Mouse (Mus musculus): ENCODE results near the gene Gm21900. TPM values are rescaled to one million over a fixed set of nuclear protein-coding genes. Genes with fewer than 3 reads are reported as not detected.
"Not testable (repeated sequence)": the region's sequence is repeated elsewhere in the genome, so short reads cannot be mapped to it uniquely, and the experiment has no call there.

Gene Gm21900
- polyA plus RNA-seq (2016; fragmentation: Nextera tagmentation; extraction: Ambion mirVana): not detected in 2 replicates

DNA sequence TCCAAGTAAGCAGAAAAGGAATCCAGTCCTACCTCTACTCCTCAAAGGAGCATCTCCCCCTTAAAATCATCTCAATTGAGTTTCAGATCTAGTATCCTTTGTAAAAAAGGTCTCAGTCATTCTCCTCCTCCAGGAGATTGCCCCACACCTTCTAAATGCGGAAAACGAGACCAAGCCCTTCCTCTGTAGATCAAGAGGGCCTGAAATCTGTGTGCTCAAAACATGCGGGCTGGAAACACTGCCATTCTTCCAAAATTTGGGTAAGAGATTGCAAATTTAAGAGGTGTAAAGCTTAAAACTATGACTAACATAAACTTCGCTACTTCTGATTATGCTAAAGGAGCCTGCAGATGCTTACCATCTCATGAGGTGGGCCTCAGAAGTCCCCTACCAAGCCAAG is at the start of gene Gm21900:
Gene Gm21900 (plus strand): TSS at position 301 of the 400 bp plus-strand sequence.
- not testable (repeated sequence) for ATAC-seq (ENCODE audit: low FRiP score); H3K4me1 ChIP-seq; H3K4me3 ChIP-seq; H3K36me3 ChIP-seq; H3K4me2 ChIP-seq (replicated peaks); H3K9me3 ChIP-seq (replicated peaks); H3K27ac ChIP-seq; H3K27me3 ChIP-seq; H3K9ac ChIP-seq
- 81% methylated on average over 4 of the region's 4 CpGs for WGBS

DNA sequence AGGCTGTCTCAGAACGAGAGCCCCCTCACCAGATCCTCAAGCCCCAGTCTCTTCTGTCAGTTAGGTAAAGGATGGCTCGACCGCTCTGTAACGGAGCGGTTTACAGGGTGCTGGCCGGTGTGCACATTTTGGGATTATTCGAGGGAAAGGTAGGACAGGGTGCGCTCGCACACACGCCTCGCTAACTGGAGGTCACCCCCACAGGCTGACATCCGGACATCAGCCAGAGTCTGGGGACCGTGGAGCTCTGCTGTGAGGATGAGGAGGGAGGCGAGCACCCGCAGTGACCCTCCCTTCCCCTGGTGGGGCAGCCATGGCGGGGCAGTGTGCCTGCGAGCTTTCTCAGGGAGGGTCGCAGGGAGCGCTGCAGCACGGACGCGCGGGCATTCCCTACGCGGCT is 27.4 kb downstream of the Gm21900 start:
- 0% methylated on average over 2 of the region's 25 CpGs for WGBS
- not testable (repeated sequence) for H3K27ac ChIP-seq; H3K27me3 ChIP-seq; H3K4me3 ChIP-seq; H3K36me3 ChIP-seq; H3K9ac ChIP-seq; ATAC-seq (ENCODE audit: low FRiP score); H3K4me2 ChIP-seq (replicated peaks); H3K9me3 ChIP-seq (replicated peaks); H3K4me1 ChIP-seq

Other genes starting within 250 kb of the Gm21900 start
- not detected in 2 replicates for gene Gm28510, start 203.6 kb upstream of the Gm21900 start, polyA plus RNA-seq (2016; fragmentation: Nextera tagmentation; extraction: Ambion mirVana)
- not detected in 2 replicates for gene Gm20737, start 80.3 kb upstream of the Gm21900 start, polyA plus RNA-seq (2016; fragmentation: Nextera tagmentation; extraction: Ambion mirVana)
- gene Gm21775, start 62.9 kb upstream of the Gm21900 start, polyA plus RNA-seq (2016; fragmentation: Nextera tagmentation; extraction: Ambion mirVana): not detected in 2 replicates
- not detected in 2 replicates for gene Gm20777, start 136.1 kb downstream of the Gm21900 start, polyA plus RNA-seq (2016; fragmentation: Nextera tagmentation; extraction: Ambion mirVana)